Mouse (Mus musculus) adrenal gland, adult 2 months (tissue): ENCODE data around the gene Fanca. TPM values are rescaled to one million over a fixed set of nuclear protein-coding genes. Genes with fewer than 3 reads are reported as not detected.

Source experiments
- DNase-seq: peaks from one replicate; pipeline ENCODE4 v3.0.0; 2021
- polyA plus RNA-seq: library from polyadenylated mRNA; depleted of rRNA; stranded (reverse); fragments of >200 nt; gene quantifications from 2 replicates; pipeline ENCODE4 v1.2.3, GENCODE M21; 2012
- total RNA-seq, 2 experiments: library from RNA; stranded (reverse); gene quantifications; 2 replicates each; pipeline ENCODE4 v1.2.3; 2021

Fanca gene
- total and polyA plus RNA-seq, 3 experiments, result 3.6 to 8.1 (median 7.2) TPM

DNA sequence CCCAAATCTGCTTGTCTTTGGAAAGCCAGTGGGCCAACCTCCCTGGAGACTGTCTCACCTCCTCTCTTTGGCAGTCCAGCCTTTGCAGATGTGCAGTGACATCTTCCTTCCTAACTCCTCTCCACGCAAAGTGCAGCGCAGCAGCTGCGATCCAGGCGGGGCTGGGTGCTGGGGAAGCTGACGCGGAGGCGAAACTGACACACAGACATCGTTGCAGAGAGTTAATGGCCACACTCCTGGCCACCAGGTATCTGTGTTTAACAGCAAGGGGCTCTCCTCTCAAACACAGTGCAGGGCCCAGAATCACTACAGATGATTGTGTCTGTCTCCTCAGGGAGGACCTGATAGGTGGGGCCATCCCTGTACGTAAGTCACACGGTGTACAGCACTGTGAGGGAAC, 47.2 kb downstream of the Fanca start:
- no peak for DNase-seq

DNA sequence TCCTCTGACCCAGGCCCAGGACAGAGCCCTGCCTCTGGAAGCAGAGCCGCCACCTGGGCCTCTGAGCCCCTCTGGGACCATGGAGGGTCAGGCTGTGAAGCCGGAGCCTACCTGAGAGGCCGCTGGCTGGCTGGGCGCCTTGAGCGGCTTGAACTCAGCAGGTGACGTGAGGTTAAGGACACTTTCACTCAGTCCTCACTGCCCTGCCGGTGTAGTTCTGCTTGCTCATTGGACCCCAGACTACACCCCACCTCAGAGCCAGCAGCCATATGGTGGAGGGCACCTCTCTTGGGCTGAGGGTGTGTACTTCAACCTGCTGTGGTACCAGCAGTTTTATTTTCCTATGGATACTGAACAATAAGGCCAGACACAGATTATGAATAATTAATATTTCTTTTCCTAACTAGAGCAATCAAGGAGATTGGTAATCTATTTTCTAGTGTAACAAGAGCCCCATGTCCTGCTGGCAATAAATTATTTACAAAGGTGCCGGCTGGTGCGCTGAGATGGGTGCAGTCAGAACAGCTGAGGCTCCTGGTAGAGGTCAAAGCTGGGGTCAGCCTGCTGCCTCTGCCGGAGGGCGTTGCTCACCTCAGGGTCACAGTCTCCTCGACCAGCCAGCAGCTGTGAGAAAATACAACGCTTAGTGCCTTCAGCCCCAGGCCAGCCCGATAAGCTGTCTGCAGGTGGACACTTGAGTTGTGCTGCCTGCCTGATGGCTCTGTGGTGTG, 50.3 kb downstream of the Fanca start:
- DNase-seq, result no peak

DNA sequence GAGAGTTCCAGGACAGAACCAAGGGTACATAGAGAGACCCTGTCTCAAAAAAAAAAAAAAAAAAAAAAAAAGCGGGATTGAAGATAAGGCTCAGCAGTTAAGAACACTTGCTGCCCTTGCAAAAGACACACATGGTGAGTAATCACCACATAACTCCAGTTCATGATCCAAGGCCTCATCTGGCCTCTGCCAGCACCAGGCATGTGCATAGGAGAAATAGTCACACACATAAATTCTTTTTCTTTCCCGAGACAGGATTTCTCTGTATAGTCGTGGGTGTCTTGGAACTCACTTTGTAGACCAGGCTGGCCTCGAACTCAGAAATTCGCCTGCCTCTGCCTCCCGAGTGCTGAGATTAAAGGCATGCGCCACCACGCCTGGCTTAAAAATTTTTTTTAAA, 60.8 kb downstream of the Fanca start:
- DNase-seq, result peak; percentile 61

DNA sequence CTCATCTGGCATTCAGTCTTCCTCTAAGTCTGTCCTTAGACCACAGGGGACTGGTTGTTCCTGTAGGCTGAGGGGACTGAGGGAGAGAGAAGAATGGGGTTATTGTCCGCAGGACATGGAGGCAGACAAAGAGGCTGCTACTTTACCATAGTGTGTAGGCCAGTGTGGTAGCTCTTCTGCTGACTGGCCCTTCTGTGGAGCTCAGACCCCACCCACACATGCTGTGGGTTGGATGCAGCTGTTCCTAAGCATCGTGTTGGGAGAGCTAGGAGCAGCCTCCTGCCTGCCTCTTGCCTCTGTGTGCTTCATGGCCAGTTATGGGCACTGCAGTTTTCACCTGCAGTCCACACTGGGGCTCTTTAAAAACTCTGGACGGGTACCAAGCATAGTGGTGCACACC, 61.3 kb downstream of the Fanca start:
- no peak for DNase-seq

DNA sequence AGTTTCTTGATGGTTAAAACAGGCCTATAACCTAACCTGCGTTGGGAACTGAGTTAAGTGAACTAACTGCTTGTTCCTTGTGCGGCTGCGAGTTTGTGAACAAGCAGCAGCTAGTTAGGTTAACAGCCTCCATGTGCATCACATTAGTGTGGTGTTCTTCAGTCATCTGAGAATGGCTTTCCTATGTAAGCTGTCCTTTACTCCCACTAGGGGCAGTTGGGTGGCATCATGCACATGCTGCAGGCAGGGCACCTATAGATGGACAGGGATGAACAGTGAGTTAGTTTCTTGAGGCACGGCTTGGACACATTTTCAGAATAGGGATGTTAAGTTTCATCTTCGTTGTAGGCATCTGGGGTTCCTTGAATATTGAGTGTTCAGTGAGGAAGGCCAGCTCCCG, 63.2 kb downstream of the Fanca start:
- DNase-seq, result no peak

DNA sequence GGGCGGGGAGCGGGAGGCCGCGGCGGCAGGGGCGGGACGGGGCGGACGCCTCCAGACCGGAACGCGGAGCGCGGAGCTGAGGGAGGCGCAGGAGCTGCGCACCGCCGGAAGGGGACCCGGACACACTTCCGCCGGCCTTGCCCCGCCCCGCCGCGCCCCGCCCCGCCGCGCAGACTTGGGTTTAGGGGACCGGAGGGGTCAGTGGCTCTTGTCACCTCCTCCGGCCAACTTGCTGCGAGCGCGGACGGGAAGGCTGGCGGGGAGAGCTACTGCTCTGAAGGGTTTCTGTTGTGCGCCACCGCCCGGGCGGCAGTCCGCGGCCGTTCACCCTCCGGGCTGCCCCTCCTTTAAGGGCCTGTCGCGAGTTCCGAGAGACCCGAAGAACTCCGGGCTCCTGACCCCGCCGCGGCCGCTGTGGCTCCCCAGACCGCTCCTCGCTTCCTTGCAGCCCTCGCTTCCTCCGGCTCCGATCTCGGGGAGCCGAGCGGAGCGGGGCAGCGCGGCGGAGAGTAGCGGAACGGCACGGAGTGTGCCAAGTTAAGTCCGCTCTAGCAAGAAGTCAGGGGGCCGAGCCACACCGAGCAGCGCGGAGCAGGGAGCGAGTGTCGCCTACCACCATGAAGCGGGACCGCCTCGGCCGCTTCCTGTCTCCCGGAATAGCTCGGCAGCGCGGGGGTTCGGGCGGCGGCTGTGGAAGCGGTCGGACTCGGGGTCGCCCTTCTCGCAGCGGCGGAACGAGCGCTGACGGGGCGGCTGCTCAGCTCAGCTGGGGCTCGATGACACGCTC, 64.1 kb downstream of the Fanca start, which contains the start of the genes Zfp276 and Vps9d1:
TSS of gene Zfp276 (plus strand) at position 97 of the 787 bp plus-strand sequence.
TSS of gene Vps9d1 (minus strand) at position 250 of the 787 bp plus-strand sequence.
- peak; percentile 93 for DNase-seq

DNA sequence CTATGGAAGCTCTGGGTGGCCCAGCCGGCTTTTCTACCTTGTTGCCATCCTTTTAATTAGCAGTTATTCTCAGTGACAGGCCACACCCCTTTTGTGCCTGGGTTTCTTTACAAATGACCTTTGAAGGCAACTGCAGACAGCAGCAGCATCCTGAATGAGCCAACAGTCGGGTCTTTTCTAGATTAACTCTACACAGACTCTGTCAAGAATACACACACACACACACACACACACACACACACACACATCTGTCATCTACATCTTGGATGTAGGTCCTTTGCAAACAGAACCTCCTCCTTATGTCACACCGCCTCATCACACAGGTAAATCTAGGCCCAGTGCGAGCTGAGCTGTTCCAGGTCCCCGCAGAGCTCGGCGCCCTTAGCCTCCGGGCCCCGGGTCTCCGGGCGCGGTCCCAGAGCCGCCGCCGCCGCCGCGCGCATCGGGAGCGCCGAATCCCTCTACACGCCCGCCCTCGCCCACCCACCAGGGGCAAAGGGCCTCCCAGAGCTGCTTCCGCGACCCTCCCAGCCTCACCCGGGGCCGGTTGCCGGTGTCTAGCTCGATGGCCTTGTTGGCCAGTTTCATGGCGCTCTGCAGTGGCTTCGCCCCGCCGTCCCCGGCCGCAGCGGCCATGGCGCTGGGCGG, 64.8 kb downstream of the Fanca start:
- no peak for DNase-seq

DNA sequence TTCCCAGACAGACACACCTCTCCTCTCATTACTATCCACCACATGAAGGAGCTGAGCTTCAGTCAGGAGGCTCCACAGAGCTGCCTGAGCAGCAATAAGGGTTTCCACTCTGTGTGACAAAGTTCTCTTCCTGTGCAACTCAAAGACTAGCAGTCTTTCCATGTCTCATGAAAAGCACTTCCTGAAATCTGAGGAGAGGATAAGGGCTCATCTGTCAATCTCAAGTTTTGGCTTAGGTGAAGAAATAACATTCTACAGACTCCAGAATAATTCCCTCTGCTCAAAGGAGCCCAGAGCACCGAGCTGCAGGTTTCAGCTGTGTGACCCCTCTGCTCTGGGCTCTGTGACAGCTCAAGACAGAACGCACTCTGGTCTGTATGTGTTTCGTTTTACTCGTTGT, 65.5 kb downstream of the Fanca start:
- DNase-seq, result no peak

DNA sequence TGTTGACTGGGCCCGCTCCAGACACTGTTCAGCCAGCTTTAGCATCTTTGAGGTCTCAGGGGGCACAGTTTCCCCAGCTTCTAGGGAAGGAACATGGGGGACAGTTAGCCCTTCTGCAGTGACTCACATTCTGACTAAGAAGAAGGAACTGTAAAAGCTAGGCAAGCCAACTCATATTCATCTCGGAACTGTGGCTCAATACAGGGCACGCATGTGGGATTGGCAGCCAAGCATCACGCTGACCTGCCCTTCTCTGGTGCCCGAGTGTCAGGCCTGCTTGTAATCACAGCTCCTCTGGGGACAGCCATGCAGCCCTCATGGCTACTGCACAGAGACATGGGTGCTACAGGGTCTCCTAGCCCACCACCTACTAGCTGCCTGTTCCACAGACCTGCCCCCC, 67.4 kb downstream of the Fanca start:
- DNase-seq, result no peak

DNA sequence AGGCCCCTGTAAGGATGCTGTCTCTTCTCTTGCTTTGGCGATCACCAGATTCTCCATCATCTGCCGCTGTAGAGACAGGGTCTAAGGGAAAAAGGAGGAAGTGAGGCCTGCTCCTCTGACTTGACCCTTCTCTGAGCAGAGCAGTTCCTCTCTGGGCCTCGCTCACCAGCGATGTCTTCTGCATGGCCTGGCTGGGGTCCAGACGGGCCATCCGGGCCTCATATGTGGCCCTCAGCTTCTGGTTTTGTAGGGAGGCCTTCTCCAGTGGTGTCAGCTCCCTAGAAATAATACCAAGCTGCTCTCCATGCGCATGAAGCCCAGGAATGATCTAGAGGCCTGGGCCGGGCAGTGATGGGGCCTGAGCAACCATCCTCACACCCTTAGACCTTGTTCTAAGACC, 69.8 kb downstream of the Fanca start:
- no peak for DNase-seq

DNA sequence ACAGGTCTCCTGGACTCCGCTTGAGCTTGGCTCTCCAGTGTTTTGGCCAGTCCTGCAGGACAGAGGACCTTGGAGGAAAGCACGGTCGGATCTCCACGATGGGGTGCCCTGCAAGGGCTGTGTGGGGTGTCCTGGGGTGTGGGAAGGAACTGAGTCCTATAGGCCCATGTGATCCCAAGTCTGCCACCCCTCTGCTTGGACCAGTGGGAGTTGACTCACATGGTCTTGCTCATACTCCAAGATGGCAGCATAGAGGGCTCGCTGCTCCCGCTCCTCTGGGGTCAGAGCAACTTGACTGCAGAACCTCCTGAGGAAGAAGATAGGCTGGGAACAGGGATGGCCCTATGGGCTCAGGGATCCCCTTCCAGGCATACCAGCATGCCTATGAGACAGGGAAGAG, 70.6 kb downstream of the Fanca start:
- DNase-seq, result no peak

DNA sequence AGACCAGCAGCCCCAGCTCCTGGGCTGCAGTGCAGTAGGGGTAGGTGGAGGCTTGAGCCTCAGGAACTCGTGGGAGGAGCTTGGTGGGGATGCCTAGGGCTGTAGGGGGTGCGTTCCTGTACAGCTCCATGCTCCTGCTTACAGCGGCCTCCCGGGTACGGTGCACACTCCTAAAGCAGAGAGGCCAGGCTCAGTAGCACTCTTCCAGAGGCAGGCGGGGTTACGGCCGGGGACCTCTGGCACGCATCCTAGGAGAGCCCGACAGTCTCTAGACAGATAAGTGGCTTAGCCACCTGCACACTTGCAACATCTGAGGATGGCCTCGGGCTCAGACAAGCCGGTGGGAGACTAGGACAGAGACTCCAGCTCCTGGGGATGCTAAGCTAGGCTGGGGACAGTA, 72.8 kb downstream of the Fanca start:
- DNase-seq, result no peak

DNA sequence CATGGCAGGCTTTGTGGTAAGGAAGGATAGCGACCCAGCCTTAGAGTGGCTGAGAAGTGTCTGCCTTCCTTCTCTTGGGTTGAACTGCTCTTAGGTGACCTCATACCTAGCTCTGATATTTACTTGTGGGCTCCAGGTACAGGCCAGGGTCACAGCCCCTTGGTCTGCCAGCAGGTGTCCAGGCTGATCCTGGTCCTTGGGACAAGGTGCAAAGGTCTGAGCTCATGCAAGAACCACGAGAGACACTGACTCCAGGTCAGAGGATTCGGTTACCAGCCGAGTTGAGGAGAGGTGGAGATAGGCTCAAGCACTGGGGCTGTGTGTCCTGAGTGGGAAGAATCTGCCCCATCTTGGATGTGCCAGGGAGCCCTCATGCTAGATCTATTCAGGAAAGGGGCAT, 74.0 kb downstream of the Fanca start:
- no peak for DNase-seq

DNA sequence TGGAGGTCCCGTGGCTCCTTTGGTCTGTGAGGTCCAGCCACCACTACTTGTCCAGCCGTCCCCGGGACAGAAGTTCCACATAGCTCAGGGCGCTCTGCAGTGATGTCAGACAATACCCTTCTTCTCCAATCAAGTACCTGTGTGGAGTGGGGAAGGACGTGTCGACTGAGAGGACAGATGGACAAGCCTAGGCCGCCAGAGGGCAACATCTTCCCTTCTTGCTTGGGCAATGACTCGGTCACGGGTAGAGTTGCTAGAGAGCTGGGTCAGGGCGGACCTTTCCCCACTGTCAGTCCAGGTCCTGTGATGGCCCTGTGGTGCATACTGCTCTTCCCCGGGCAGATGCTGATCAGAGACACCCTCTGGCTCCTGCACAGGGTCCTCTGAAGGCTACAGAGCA, 75.3 kb downstream of the Fanca start:
- DNase-seq, result no peak

DNA sequence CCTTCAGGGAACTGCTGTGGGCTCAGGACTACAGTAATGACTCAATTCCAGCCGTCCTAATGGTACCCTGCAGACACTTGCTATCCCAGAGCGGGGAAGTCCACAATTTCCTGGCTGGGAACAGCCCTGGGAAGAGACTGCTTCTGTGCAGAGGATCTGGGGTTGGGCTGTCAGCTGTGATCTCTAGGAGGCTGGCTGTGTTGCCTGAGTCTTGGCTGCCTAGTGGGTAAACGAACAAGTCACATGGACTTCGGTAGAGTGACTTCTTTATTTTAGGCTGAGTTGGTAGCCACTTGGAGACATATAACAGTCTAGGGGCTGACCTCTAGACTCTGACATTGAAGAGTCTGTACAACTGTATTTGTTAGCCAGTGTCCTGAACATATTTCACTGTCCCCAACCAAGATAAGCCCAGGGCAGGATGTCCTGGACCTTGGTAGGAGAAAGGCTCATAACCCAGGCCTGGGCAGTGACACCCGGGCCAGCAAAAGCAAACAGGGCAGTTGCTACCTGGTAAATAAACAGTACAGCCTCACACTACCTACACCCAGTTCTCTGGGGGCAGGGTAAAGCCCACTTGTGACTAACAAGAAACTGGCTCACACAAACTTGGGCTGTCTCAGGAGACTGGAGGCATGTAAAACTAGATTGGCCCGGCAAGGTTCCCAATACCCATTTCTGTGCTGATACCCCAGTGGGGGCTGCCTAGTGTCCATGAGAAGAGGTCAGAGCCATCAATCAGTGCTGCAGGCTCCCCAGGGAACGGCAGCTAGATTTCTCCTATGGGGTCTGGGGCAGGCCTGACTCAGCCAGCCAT, 76.1 kb downstream of the Fanca start:
- no peak for DNase-seq

DNA sequence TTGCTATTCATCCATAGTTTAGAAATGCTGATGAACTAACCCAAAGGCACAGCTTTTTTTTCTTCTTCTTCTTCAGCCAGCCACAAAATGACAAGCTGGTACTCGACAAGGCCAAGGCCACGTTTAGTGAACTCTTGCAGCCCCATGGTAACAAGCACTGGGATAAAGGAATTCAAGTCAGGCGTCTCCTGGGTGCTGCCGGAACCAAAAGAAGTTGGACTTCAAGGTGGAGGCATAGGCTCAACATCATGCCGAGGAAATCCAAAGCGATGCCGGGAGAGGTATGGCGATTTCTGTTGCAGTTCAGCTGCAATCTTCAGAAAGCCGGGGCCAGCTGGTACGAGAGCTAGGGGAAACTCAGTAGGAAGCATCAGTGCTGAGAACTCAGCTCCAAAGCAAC, 79.0 kb downstream of the Fanca start:
- peak; percentile 65 for DNase-seq

DNA sequence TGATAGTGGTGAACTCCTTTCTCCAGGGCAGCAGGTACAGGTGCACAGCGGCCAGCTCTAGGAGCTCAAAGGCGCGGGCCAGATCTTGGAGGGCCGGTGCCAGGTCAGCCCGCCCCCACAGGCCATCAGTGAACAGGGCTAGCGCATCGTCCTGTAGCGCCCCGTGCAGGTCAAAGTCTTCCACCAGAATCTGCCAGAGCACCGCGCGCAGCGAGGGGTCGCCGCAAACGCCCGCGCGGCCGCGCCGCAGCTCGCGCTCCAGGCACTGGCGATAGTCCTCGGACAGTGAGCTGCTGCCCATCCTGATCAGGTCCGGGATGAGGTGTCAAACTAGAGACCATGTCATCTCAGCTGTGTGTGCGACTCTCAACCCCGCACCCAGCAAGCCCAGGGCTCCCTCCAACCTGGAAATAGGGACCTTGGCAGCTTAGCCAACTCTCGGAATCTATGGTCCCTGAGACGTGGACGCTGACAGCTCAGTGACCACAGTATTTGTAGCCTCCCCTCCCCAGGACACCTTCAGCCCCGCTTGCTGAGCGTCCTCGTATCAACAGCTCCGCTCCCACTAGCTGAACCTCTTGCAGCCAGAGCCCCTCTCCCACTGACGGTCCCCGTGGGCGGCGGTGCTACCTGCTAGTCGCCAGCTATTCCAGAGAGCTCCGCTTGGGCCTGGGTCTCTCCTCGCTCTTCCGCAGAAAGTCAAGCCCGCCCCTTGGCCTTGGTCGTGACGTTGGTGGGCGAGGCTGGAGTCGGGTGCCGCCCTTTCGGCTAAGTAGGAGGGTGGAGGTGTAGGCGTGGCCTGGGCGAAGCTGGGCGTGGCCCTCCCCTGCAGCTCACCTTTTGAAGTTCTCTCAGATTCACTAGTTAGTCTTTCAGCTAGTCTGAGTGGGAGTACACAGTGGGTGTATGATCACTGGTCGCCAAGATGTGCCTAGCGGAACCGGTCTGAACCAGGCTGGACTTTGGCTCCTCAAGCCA, 82.6 kb downstream of the Fanca start, which contains the start of gene Spata2l:
TSS of gene Spata2l (minus strand) at position 714 of the 978 bp plus-strand sequence.
- peak; percentile 93 for DNase-seq

DNA sequence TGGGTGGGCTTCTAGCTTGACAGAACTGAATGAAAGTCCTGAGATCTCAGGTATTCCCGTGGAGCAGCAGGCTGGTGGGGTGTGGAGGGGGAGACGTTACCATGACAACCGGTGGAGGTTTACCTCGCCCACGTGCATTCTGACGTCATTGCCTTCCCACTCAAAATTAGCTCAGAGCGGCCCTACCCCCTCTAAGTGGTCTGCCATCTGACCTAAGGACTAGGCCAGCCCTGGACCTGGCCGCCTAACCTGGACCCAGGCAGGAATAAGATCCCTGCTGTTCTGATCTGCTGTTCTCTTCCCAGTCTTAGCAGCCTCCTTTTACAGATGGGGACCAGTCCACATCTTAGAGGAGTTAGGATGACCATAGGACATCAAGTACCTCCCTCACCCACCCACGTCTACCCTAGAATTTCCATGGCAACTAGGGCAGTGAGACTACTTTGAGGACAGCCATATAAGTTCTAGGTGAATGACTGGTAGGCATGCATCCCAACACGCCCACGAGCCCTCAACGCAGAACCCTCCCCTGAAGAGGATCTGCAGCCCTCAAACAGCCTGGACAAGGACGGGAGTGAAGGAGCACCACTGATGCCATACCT, 83.4 kb downstream of the Fanca start:
- no peak for DNase-seq

DNA sequence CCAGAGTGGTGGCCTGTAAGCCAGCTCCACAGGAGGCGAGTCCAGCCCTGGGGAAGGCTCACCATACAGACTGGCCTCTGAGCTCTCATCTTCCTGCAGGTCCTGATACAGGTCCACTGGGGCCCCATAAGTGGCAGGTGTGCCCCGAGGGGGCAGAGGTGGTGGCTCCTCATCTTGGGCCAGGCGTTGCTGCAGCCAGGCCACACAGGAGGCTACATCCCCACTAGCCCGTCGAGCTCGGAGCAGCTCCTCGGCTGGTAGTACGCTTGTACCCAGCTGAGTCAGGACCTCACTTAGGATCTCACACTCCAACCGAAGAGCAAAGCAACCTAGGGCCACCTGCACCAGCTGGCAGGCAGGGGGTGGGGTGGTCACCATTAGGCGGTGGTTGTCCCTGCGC, 84.6 kb downstream of the Fanca start:
- no peak for DNase-seq

DNA sequence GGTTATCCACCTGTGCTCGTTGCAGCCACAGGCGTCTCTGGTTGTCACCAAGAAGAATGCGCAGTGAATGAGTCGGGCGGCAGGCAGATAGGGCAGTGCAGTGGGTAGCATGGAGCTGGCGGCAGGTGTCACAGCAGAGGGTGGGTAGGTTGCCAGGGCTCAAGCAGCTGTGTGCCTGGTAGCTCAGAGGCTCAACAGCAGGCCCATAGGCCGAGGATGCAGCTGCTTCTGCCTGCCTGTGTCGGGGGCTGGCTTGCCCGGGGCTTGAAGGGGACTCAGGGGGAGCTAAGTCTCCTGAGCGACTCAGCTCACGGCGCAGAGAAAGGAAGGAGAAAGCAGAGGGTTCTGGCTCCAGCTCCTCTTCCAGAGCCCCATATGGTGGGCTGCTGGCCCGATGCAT, 85.1 kb downstream of the Fanca start:
- no peak for DNase-seq
